Mouse (Mus musculus) neural tube, embryonic 13.5 days (tissue): Measurements from ENCODE around the gene Nrde2. TPM values are rescaled to one million over a fixed set of nuclear protein-coding genes. Genes with fewer than 3 reads are reported as not detected.

Experiments used
- ATAC-seq: fragments of 200-750 bp; cut with Nextera tagmentation; 2 replicates; pipeline ENCODE4 v1.8.0; 2017; ENCODE audit warnings: low read depth, mild to moderate bottlenecking, moderate TSS enrichment, moderate library complexity
- H3K27ac ChIP-seq: fragments of 300-500 bp; sonication (generic); replicated peaks from 2 replicates; pipeline ENCODE4 v1.5.1; 2015; ENCODE audit warnings: moderate library complexity, mild to moderate bottlenecking, inconsistent platforms
- H3K27me3 ChIP-seq: fragments of 300-500 bp; sonication (generic); 2 replicates; pipeline ENCODE4 v1.6.1; 2015; ENCODE audit warnings: mild to moderate bottlenecking, inconsistent platforms
- H3K36me3 ChIP-seq: fragments of 300-500 bp; sonication (generic); 2 replicates; pipeline ENCODE4 v1.6.1; 2015; ENCODE audit warnings: mild to moderate bottlenecking, inconsistent platforms
- H3K4me1 ChIP-seq: fragments of 300-500 bp; sonication (generic); replicated peaks from 2 replicates; pipeline ENCODE4 v1.6.1; 2015; ENCODE audit warnings: inconsistent platforms
- H3K4me2 ChIP-seq: fragments of 300-500 bp; sonication (generic); 2 replicates; pipeline ENCODE4 v1.6.1; 2015; ENCODE audit warnings: inconsistent platforms, mild to moderate bottlenecking, moderate library complexity
- H3K4me3 ChIP-seq: fragments of 300-500 bp; sonication (generic); 2 replicates; pipeline ENCODE4 v1.5.1; 2015; ENCODE audit warnings: mild to moderate bottlenecking, inconsistent platforms
- H3K9ac ChIP-seq: fragments of 300-500 bp; sonication (generic); 2 replicates; pipeline ENCODE4 v1.6.1; 2015; ENCODE audit warnings: moderate library complexity, mild to moderate bottlenecking, inconsistent platforms
- H3K9me3 ChIP-seq: fragments of 300-500 bp; sonication (generic); 2 replicates; pipeline ENCODE4 v1.6.1; 2016; ENCODE audit warnings: inconsistent platforms
- WGBS: fragments of 180-500 bp; shearing (Covaris S2); methylation state at CpG from one replicate; pipeline ENCODE4 v1.1.7; 2015; 5-methylcytosine and 5-hydroxymethylcytosine counted together
- polyA plus RNA-seq: library from polyadenylated mRNA; unstranded; fragments of >200 nt; fragmentation: Nextera tagmentation; extraction: Ambion mirVana; gene quantifications from 2 replicates; pipeline ENCODE4 v1.2.1, GENCODE M21; 2015

The Nrde2 gene
- polyA plus RNA-seq, 1 experiment from 2014 or later = 11.8 TPM

GRCm38 (mm10) chr12:100131655-100132054, 27.8 kb downstream of the Nrde2 start:
- no peak for ATAC-seq
- peaks cover 83% of the 10 kb centered on the region for H3K36me3 ChIP-seq
- no peaks in the 10 kb centered on the region for H3K27me3 ChIP-seq
- no peak overlapping the region for H3K4me2 ChIP-seq
- no peak overlapping the region for H3K27ac ChIP-seq
- 49% methylated on average over 8 of the region's 8 CpGs for WGBS
- H3K9me3 ChIP-seq = no peaks in the 10 kb centered on the region
- no peak overlapping the region for H3K4me3 ChIP-seq
- no peaks in the 10 kb centered on the region for H3K4me1 ChIP-seq
- H3K9ac ChIP-seq = no peak overlapping the region

- no peak overlapping the region for H3K4me2 ChIP-seq
- H3K27me3 ChIP-seq = no peaks in the 10 kb centered on the region
- 90% methylated on average over 9 of the region's 9 CpGs for WGBS
- H3K27ac ChIP-seq = no peak overlapping the region
- no peaks in the 10 kb centered on the region for H3K4me1 ChIP-seq
- peaks cover 83% of the 10 kb centered on the region for H3K36me3 ChIP-seq
- no peak overlapping the region for H3K9ac ChIP-seq
- no peak overlapping the region for H3K4me3 ChIP-seq
- no peaks in the 10 kb centered on the region for H3K9me3 ChIP-seq
- no peak for ATAC-seq
These were observed 28.3 kb downstream of the Nrde2 start for GRCm38 (mm10) chr12:100131167-100131566.

DNA sequence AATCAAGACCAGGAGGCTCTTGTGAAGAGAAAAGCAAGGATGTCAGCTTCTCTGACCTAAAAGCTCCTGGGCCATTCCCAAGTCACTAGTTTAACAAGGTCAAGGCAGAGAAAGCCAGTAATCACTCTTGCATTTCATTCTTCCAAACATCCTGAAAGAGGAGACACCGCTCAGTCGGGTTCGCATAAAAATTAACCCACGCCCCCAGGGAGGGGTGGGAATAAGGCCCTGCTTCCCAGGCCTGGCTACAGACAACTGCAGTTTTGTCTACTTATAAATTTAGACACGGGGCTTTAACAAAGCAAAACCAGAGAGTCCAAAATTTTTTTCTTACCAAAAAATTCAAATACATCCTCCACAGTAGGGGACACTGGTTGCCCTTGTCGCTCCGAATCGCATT, 30.5 kb downstream of the Nrde2 start:
- peaks cover 88% of the 10 kb centered on the region for H3K36me3 ChIP-seq
- H3K4me3 ChIP-seq = no peak overlapping the region
- no peaks in the 10 kb centered on the region for H3K27me3 ChIP-seq
- H3K4me1 ChIP-seq = no peaks in the 10 kb centered on the region
- ATAC-seq = no peak
- H3K27ac ChIP-seq = no peak overlapping the region
- H3K9ac ChIP-seq = no peak overlapping the region
- no peaks in the 10 kb centered on the region for H3K9me3 ChIP-seq
- H3K4me2 ChIP-seq = no peak overlapping the region
- 76% methylated on average over 8 of the region's 8 CpGs for WGBS

DNA sequence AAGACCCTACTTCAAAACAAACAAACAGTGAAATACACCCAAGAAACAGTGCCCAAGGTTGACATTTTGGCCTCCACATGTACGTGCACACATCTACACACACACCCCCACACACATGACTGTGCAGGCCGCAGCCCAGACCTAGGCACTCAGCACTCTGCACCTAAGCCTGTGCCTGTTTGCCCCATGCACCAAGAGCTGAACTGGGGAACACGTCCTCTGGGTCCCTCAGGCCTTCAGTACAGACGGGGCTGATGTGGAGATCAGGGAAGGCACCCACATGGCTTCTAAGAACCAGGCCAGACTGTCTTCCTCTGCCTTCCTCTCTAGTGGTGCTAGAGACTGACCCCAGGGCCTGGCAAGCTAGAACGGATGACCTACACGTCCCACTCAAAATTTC, 30.9 kb downstream of the Nrde2 start:
- Histone ChIP-seq H3K4me2 (no peak overlapping the region), H3K27me3 (no peaks in the 10 kb centered on the region), H3K36me3 (peaks cover 89% of the 10 kb centered on the region), H3K27ac (no peak overlapping the region), H3K9me3 (no peaks in the 10 kb centered on the region), H3K4me3 (no peak overlapping the region), H3K4me1 (no peaks in the 10 kb centered on the region), H3K9ac (no peak overlapping the region)
- no peak for ATAC-seq
- WGBS = 80% methylated on average over 6 of the region's 6 CpGs

DNA sequence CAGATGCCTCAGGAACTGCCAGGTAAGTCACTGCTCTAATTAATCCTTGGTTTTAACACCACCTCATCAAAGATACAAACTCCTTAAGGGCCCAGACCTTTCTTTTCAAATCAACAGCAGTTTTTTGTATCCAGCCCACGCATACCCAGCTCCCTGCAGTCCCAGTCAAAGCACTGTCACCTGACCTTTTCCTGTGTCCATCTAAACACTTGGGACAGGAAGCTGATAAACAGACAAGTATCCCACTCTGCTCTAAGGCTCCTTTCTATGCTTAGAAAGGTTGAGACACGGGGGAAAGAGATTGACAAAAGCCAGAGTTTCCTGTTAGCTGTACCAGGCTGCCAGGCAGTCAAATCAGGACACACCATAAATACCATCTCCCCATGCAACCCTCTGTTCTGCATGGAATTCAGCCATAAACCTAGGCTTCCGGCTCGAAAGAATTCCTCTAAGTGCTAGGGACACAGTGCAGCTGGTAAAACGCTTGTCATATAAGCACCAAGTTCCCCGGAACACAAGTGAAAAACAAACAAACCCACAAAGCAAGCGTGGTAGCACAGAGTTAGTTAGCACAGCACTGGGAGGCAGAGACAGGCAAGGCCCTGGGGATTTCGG, 31.5 kb downstream of the Nrde2 start:
- H3K4me1 ChIP-seq = no peaks in the 10 kb centered on the region
- WGBS = 25% methylated on average over 8 of the region's 8 CpGs
- H3K36me3 ChIP-seq = peaks cover 89% of the 10 kb centered on the region
- H3K4me2 ChIP-seq = no peak overlapping the region
- H3K9ac ChIP-seq = no peak overlapping the region
- no peaks in the 10 kb centered on the region for H3K9me3 ChIP-seq
- no peak for ATAC-seq
- H3K27ac ChIP-seq = no peak overlapping the region
- no peak overlapping the region for H3K4me3 ChIP-seq
- H3K27me3 ChIP-seq = no peaks in the 10 kb centered on the region

DNA sequence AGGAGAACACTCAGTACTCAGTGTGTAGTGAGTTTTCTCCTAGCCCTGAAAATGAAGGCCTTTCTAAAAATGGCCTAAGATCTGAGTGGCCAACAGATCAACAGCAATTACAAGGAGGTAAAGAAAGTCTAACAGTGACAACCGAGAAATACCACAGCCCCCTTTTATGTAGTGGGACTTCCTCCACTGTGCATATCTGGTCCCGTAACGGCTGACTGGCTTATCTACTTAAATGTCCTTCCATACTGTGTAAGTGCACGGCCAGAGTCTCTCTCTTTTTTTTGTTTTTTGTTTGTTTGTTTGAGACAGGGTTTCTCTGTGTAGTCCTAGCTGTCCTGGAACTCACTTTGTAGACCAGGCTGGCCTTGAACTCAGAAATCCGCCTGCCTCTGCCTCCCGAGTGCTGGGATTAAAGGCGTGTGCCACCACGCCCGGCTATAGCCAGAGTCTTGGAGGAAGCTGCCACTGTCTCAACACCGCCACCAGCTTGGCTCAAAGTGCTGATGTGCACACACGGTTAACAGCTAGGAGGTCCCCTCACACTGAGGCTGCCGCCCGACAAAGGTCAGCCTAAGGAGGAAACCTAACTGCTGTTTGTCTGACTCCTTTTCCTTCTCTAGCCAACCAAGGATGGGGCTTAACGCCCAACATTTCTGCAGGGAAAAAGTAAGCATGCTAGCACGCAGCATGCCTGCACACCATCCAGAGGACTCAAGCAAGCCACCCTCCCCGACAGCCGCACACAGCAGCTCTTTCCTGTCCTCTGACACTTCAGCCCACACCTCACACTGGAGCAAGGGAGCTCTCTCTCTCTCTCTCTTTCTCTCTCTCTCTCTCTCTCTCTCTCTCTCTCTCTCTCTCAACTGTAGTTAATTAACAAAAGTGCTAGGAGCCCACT, 32.2 kb downstream of the Nrde2 start:
- no peaks in the 10 kb centered on the region for H3K27me3 ChIP-seq
- H3K27ac ChIP-seq = no peak overlapping the region
- H3K4me3 ChIP-seq = no peak overlapping the region
- H3K4me1 ChIP-seq = no peaks in the 10 kb centered on the region
- 78% methylated on average over 17 of the region's 17 CpGs for WGBS
- H3K9ac ChIP-seq = no peak overlapping the region
- ATAC-seq = no peak
- no peak overlapping the region for H3K4me2 ChIP-seq
- H3K36me3 ChIP-seq = peaks cover 89% of the 10 kb centered on the region
- H3K9me3 ChIP-seq = no peaks in the 10 kb centered on the region

GRCm38 (mm10) chr12:100124913-100125798, 34.3 kb downstream of the Nrde2 start:
- no peaks in the 10 kb centered on the region for H3K27me3 ChIP-seq
- no peaks in the 10 kb centered on the region for H3K9me3 ChIP-seq
- H3K4me1 ChIP-seq = no peaks in the 10 kb centered on the region
- no peak overlapping the region for H3K27ac ChIP-seq
- peaks cover 94% of the 10 kb centered on the region for H3K36me3 ChIP-seq
- no peak overlapping the region for H3K9ac ChIP-seq
- no peak overlapping the region for H3K4me2 ChIP-seq
- WGBS = 80% methylated on average over 16 of the region's 16 CpGs
- peak; percentile 51; the same call in 1 of the 2 replicates for ATAC-seq
- H3K4me3 ChIP-seq = no peak overlapping the region

- no peak overlapping the region for H3K4me2 ChIP-seq
- H3K36me3 ChIP-seq = peaks cover 94% of the 10 kb centered on the region
- no peaks in the 10 kb centered on the region for H3K9me3 ChIP-seq
- no peaks in the 10 kb centered on the region for H3K27me3 ChIP-seq
- no peak overlapping the region for H3K4me3 ChIP-seq
- whole genome bisulfite sequencing = 81% methylated on average over 9 of the region's 9 CpGs
- H3K4me1 ChIP-seq = no peaks in the 10 kb centered on the region
- ATAC-seq = no peak
- H3K27ac ChIP-seq = no peak overlapping the region
- H3K9ac ChIP-seq = no peak overlapping the region
These were observed 36.0 kb downstream of the Nrde2 start for GRCm38 (mm10) chr12:100123476-100123875.

DNA sequence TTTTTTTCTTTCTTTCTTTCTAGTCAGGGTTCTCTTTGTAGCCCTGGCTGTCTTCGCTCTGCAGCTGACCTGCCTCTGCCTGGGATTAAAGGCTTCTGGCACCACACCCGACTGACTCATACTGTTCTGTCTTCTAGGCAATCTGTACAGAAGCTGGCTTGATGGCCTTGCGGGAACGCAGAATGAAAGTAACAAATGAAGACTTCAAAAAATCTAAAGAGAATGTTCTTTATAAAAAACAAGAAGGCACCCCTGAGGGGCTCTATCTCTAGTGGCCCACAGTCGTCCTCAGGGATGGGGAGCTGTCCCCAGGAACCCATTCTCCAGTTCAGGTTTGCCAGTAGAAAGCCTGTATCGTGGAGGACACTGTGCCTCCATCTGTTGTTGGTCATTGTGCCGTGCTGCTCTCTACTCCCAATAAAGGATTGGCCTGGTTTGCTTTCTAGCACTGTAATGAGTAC, 36.5 kb downstream of the Nrde2 start:
- WGBS = 87% methylated on average over 7 of the region's 7 CpGs
- Histone ChIP-seq H3K4me2 (no peak overlapping the region), H3K4me3 (no peak overlapping the region), H3K4me1 (no peaks in the 10 kb centered on the region), H3K27ac (no peak overlapping the region), H3K9ac (no peak overlapping the region), H3K36me3 (peaks cover 94% of the 10 kb centered on the region), H3K27me3 (no peaks in the 10 kb centered on the region), H3K9me3 (no peaks in the 10 kb centered on the region)
- no peak for ATAC-seq

GRCm38 (mm10) chr12:100115982-100116381, 43.5 kb downstream of the Nrde2 start:
- WGBS = 93% methylated on average over 5 of the region's 5 CpGs
- Histone ChIP-seq H3K9ac (no peak overlapping the region), H3K27me3 (no peaks in the 10 kb centered on the region), H3K4me1 (peaks cover 7% of the 10 kb centered on the region), H3K4me2 (no peak overlapping the region), H3K9me3 (no peaks in the 10 kb centered on the region), H3K4me3 (no peak overlapping the region), H3K36me3 (peaks cover 88% of the 10 kb centered on the region), H3K27ac (no peak overlapping the region)
- no peak for ATAC-seq

DNA sequence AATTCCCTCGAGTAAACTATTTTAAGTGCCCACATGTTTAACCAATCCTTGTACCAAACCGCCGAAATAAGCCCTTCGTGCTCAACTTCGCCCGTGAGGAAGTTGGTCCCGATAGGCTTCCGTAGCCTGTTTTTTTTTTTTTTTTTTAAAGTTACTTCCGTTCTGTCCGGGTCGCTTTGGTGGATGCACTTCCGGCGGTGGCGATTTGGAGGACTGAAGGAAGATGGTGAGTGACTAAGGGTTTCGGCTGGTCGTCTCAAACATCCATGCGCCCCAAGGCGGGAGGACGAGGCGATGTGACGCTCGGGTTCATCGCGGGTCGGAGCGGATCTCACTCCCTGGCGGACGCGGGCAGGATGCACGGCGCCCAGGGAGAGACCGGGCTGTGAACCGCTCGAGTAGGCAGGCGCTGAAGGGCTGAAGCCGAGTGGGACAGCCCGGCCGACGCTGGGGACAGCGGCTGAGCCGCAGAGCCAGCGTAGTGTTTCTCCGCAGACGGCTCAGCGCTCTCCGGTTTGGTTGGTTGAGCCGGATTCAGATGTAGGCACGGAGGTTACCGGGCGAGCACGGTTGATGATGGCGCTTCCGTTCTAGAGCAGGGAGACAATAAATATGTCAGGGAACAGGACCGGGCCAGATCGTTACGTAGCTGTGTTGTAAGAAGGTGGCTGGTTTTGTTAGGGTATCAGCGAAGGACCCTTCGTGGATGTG, 49.3 kb downstream of the Nrde2 start, which contains the start of gene Psmc1:
Gene Psmc1, plus strand, starts transcription at position 169 of the 711 bp plus-strand sequence.
- Histone ChIP-seq H3K27me3 (no peaks in the 10 kb centered on the region), H3K27ac (peak within 1 kb of the TSS; percentile 92), H3K9ac (peak within 1 kb of the TSS; percentile 94), H3K36me3 (peaks cover 30% of the 10 kb centered on the region), H3K4me1 (peaks cover 15% of the 10 kb centered on the region), H3K4me2 (peak within 1 kb of the TSS; percentile 93), H3K4me3 (peak within 1 kb of the TSS; percentile 95), H3K9me3 (no peaks in the 10 kb centered on the region)
- WGBS = under 1% methylated on average over 58 of the region's 58 CpGs
- ATAC-seq = peak; percentile 85
